Mouse (Mus musculus) cortical plate, adult 2 months (tissue): ENCODE measurements at regions not wholly inside any gene's neighbourhood (a gene's known extent, or its start where the extent isn't known, plus 50 kb on each side); places are given as distances from the start of the nearest gene placed in this dataset.

Source experiments
- CTCF ChIP-seq: fragments of 200-500 bp; IDR thresholded peaks from 2 replicates; pipeline ENCODE4 v1.5.1; 2011; ENCODE audit warnings: mild to moderate bottlenecking, control low read depth, low read length; ENCODE audit not compliant: insufficient read depth; ENCODE audit errors: extremely low read depth
- POLR2A ChIP-seq: fragments of 200-500 bp; IDR thresholded peaks from 2 replicates; pipeline ENCODE4 v1.6.1; 2011; ENCODE audit warnings: mild to moderate bottlenecking, low read length, control low read depth; ENCODE audit not compliant: insufficient read depth; ENCODE audit errors: extremely low read depth

DNA sequence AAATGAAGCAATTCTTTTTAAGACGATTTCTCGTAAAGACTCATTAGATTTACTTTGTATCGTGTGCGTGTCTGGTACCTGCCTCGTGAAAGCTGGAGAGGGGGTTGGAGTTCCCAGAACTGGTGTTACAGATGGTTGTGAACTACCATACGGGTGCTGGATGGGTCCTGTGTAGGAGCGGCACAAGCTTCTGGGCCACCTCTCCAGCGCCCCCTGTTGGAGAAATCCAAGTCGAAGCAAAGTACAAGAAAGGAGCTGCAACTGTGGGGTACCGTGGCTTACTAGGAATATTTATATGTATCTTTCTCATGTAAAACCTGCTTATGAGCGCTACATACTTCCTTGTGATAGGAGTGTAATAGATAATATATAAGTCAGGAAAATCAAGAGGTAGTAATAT lies 281.3 kb downstream of the Hhipl2 start:
- no peak for TF ChIP-seq POLR2A
- no peak for TF ChIP-seq CTCF
